Mouse (Mus musculus) Patski (cell line): ENCODE measurements around the gene Commd7. TPM values are rescaled to one million over a fixed set of nuclear protein-coding genes. Genes with fewer than 3 reads are reported as not detected.
A peak's percentile ranks its signal among the peaks of the same experiment; 100 is the strongest.
"Not testable (repeated sequence)": the region's sequence is repeated elsewhere in the genome, so short reads cannot be mapped to it uniquely, and the experiment has no call there.

Experiments
- ATAC-seq: fragments of 100-300 bp; one replicate; pipeline ENCODE4 v1.8.0; 2021
- CTCF ChIA-PET: fragments of 350-600 bp; sonication (Branson Sonifier 250); formaldehyde crosslinking; loops from one replicate; lab custom pipeline; 2022; ENCODE audit warnings: inconsistent platforms; lab: Charles Lee
- POLR2A ChIA-PET: fragments of 350-600 bp; sonication (Branson Sonifier 250); formaldehyde crosslinking; loops from one replicate; lab custom pipeline; 2022; ENCODE audit warnings: antibody characterized with exemption, inconsistent platforms; lab: Charles Lee
- DNase-seq: peaks from one replicate; pipeline ENCODE4 v3.0.0-alpha.2; 2011; ENCODE audit warnings: low read depth, low spot score
- H3K27me3 ChIP-seq: fragments of 371-371 bp; one replicate; pipeline ENCODE4 v1.5.1; 2021
- CTCF ChIP-seq: fragments of 100-300 bp; IDR thresholded peaks from one replicate; pipeline ENCODE4 v1.5.1; 2021
- in situ Hi-C: fragments of 300-500 bp; cut with MboI; formaldehyde crosslinking; loops from 3 replicates; pipeline ENCODE4 v1.11.1; 2018; ENCODE audit warnings: low pct_unique_long_range_greater_than_20kb, mixed read lengths
- polyA plus RNA-seq: library from polyadenylated mRNA; unstranded; gene quantifications from one replicate; pipeline ENCODE4 v1.2.3, GENCODE M21; 2021

Commd7 gene
- polyA plus RNA-seq: 36.7 TPM

GRCm38 (mm10) chr2:153631976-153632870 lies at the start of gene Commd7:
Gene Commd7 (minus strand): TSS chr2:153632781.
- CTCF ChIA-PET: interaction anchor here (1.0 to 1.4 kb wide), 2 partner anchors 12 to 13 kb away, joined by 3 read pairs; no protein-coding TSS in a partner anchor
- in situ Hi-C loops: no loop called here

GRCm38 (mm10) chr2:153679959-153680358 lies 47.4 kb upstream of the Commd7 start:
- TF ChIP-seq CTCF: no peak
- DNase-seq (no peak), ATAC-seq (no peak)
- POLR2A ChIA-PET: no interaction called here
- in situ Hi-C loops: no loop called here
- CTCF ChIA-PET: interaction anchor here (1.3 kb wide), 1 partner anchor 11 kb away, joined by 3 read pairs; no protein-coding TSS in a partner anchor
- no peaks in the 10 kb centered on the region for H3K27me3 ChIP-seq

More at GRCm38 (mm10) chr2:153631976-153632870, at the start of gene Commd7:
- H3K27me3 ChIP-seq: no peaks in the 10 kb centered on the region
- DNase-seq: peak; percentile 10
- TF ChIP-seq CTCF: no peak
- ATAC-seq: peak; percentile 73
- POLR2A ChIA-PET: interaction anchor here (0.8 to 0.9 kb wide), 2 partner anchors 21 kb away, joined by 3 read pairs; no protein-coding TSS in a partner anchor

- in situ Hi-C loops: no loop called here
- DNase-seq (no peak), ATAC-seq (no peak)
- POLR2A ChIA-PET: no interaction called here
- H3K27me3 ChIP-seq: no peaks in the 10 kb centered on the region
- CTCF ChIA-PET: no interaction called here
- no peak for TF ChIP-seq CTCF
These were observed 45.0 kb upstream of the Commd7 start for GRCm38 (mm10) chr2:153677550-153677949.

GRCm38 (mm10) chr2:153676944-153677343 lies 44.4 kb upstream of the Commd7 start:
- ATAC-seq (no peak), DNase-seq (no peak)
- no peak for TF ChIP-seq CTCF
- ChIA-PET CTCF (no interaction called here), POLR2A (no interaction called here)
- in situ Hi-C loops: no loop called here
- no peaks in the 10 kb centered on the region for H3K27me3 ChIP-seq

- H3K27me3 ChIP-seq, in situ Hi-C loops, CTCF ChIA-PET, ATAC-seq, DNase-seq, POLR2A ChIA-PET: not testable (repeated sequence)
These were observed 42.8 kb upstream of the Commd7 start for GRCm38 (mm10) chr2:153675364-153675763.

- in situ Hi-C loops: no loop called here
- ATAC-seq: no peak
- peak; percentile 57 for TF ChIP-seq CTCF
- ChIA-PET CTCF (no interaction called here), POLR2A (no interaction called here)
- no peak for DNase-seq
- H3K27me3 ChIP-seq: no peaks in the 10 kb centered on the region
These were observed 40.0 kb upstream of the Commd7 start for GRCm38 (mm10) chr2:153672619-153673018.

GRCm38 (mm10) chr2:153670111-153670510 lies 37.5 kb upstream of the Commd7 start:
- ChIA-PET CTCF (interaction anchor here (1.2 to 1.4 kb wide), 2 partner anchors 43 to 283 kb away, joined by 3 to 4 read pairs; no protein-coding TSS in a partner anchor), POLR2A (no interaction called here)
- in situ Hi-C loops: no loop called here
- TF ChIP-seq CTCF: no peak
- DNase-seq (no peak), ATAC-seq (no peak)
- H3K27me3 ChIP-seq: no peaks in the 10 kb centered on the region

- in situ Hi-C loops: loop anchor here (5.0 to 10.0 kb wide), 2 partner anchors 178 to 256 kb away; no protein-coding TSS in a partner anchor
- POLR2A ChIA-PET: no interaction called here
- ATAC-seq: peak; percentile 73
- TF ChIP-seq CTCF: peak; percentile 63
- DNase-seq: no peak
- CTCF ChIA-PET: interaction anchor here (0.8 to 1.4 kb wide), 5 partner anchors 11 to 284 kb away, joined by 3 to 4 read pairs (median 3); no protein-coding TSS in a partner anchor
- no peaks in the 10 kb centered on the region for H3K27me3 ChIP-seq
These were observed 36.3 kb upstream of the Commd7 start for GRCm38 (mm10) chr2:153668754-153669376.

GRCm38 (mm10) chr2:153665401-153665800 lies 32.8 kb upstream of the Commd7 start:
- DNase-seq: no peak
- no peak for TF ChIP-seq CTCF
- no peak for ATAC-seq
- in situ Hi-C loops: loop anchor here (5.0 to 10.0 kb wide), 2 partner anchors 182 to 259 kb away; no protein-coding TSS in a partner anchor
- no peaks in the 10 kb centered on the region for H3K27me3 ChIP-seq
- ChIA-PET CTCF (no interaction called here), POLR2A (no interaction called here)

GRCm38 (mm10) chr2:153660616-153661015 lies 28.0 kb upstream of the Commd7 start:
- ChIA-PET CTCF (no interaction called here), POLR2A (no interaction called here)
- TF ChIP-seq CTCF: no peak
- ATAC-seq (no peak), DNase-seq (no peak)
- no peaks in the 10 kb centered on the region for H3K27me3 ChIP-seq
- in situ Hi-C loops: loop anchor here (10.0 kb wide), 1 partner anchor 264 kb away; no protein-coding TSS in a partner anchor

- in situ Hi-C loops, DNase-seq, POLR2A ChIA-PET, ATAC-seq, H3K27me3 ChIP-seq: not testable (repeated sequence)
- CTCF ChIA-PET: interaction anchor here (1.3 kb wide), 1 partner anchor 11 kb away, joined by 3 read pairs; no protein-coding TSS in a partner anchor
These were observed 25.1 kb upstream of the Commd7 start for GRCm38 (mm10) chr2:153657659-153658058.
